Mouse (Mus musculus) limb, embryonic 11.5 days (tissue): ENCODE results near the gene Srprb. TPM values are rescaled to one million over a fixed set of nuclear protein-coding genes. Genes with fewer than 3 reads are reported as not detected.
"Not testable (repeated sequence)": the region's sequence is repeated elsewhere in the genome, so short reads cannot be mapped to it uniquely, and the experiment has no call there.

Source experiments
- ATAC-seq: fragments of 200-750 bp; cut with Nextera tagmentation; 2 replicates; pipeline ENCODE4 v1.8.0; 2017; ENCODE audit warnings: low read depth; ENCODE audit not compliant: insufficient number of reproducible peaks, low FRiP score, low TSS enrichment
- DNase-seq: peaks from one replicate; pipeline ENCODE4 v3.0.0-alpha.2; 2015; ENCODE audit warnings: low spot score
- H3K27ac ChIP-seq: fragments of 300-500 bp; sonication (generic); replicated peaks from 2 replicates; pipeline ENCODE4 v1.5.1; 2014; ENCODE audit warnings: low read depth, mild to moderate bottlenecking, low read length
- H3K27me3 ChIP-seq: fragments of 300-500 bp; sonication (generic); 2 replicates; pipeline ENCODE4 v1.6.1; 2014; ENCODE audit warnings: mild to moderate bottlenecking, low read length, mixed read lengths; ENCODE audit not compliant: control insufficient read depth, insufficient read depth
- H3K36me3 ChIP-seq: fragments of 300-500 bp; sonication (generic); 2 replicates; pipeline ENCODE4 v1.6.1; 2014; ENCODE audit warnings: mild to moderate bottlenecking, low read length, moderate library complexity, mixed read lengths; ENCODE audit not compliant: control insufficient read depth, insufficient read depth
- H3K4me1 ChIP-seq: fragments of 300-500 bp; sonication (generic); 2 replicates; pipeline ENCODE4 v1.6.1; 2014; ENCODE audit warnings: low read length, mixed read lengths; ENCODE audit not compliant: control insufficient read depth, insufficient read depth
- H3K4me2 ChIP-seq: fragments of 300-500 bp; sonication (generic); 2 replicates; pipeline ENCODE4 v1.6.1; 2014; ENCODE audit warnings: low read depth, mild to moderate bottlenecking, moderate library complexity; ENCODE audit not compliant: severe bottlenecking
- H3K4me3 ChIP-seq: fragments of 300-500 bp; sonication (generic); 2 replicates; pipeline ENCODE4 v1.5.1; 2014; ENCODE audit warnings: low read depth, low read length
- H3K9ac ChIP-seq: fragments of 300-500 bp; sonication (generic); 2 replicates; pipeline ENCODE4 v1.6.1; 2014; ENCODE audit warnings: mild to moderate bottlenecking, low read length
- H3K9me3 ChIP-seq: fragments of 300-500 bp; sonication (generic); 2 replicates; pipeline ENCODE4 v1.6.1; 2016; ENCODE audit warnings: low read length; ENCODE audit not compliant: control insufficient read depth
- WGBS: fragments of 180-500 bp; shearing (Covaris S2); extraction: QIAGEN DNeasy Blood & Tissue Kit; methylation state at CpG from one replicate; pipeline ENCODE4 v1.1.7; 2014; 5-methylcytosine and 5-hydroxymethylcytosine counted together
- polyA plus RNA-seq: library from polyadenylated mRNA; unstranded; fragments of >200 nt; fragmentation: Nextera tagmentation; extraction: Ambion mirVana; gene quantifications from 2 replicates; pipeline ENCODE4 v1.2.1, GENCODE M21; 2014

Srprb gene
- polyA plus RNA-seq, 1 experiment from 2014 or later, result 66.0 TPM

DNA sequence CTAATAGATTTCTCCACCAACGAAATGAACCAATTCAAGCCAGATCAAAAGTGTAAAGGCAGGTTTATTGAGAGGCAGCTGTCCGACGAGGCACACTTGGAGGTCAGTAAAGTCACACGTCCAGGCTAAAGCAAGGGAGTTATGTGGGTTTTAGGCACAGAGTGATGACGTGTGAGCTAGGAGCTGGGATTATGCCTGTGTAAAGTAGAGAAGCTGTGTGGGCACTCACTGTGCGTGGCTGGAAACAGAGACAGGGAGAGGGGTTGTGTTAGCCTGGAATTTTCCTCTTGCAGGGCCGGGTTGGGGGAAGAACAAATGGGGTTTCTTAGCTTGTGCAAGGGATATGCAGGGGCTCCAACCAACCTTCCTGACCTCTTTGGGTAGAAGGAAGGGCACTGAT lies 33.2 kb downstream of the Srprb start:
- WGBS, result 52% methylated on average over 7 of the region's 7 CpGs
- no peaks in the 10 kb centered on the region for H3K9me3 ChIP-seq
- H3K4me2 ChIP-seq, result no peak overlapping the region
- H3K27me3 ChIP-seq, result no peaks in the 10 kb centered on the region
- H3K9ac ChIP-seq, result no peak overlapping the region
- no peak for ATAC-seq
- H3K36me3 ChIP-seq, result no peaks in the 10 kb centered on the region
- no peak overlapping the region for H3K27ac ChIP-seq
- no peak for DNase-seq
- H3K4me1 ChIP-seq, result no peaks in the 10 kb centered on the region
- no peak overlapping the region for H3K4me3 ChIP-seq

- H3K27ac ChIP-seq, result no peak overlapping the region
- H3K36me3 ChIP-seq, result no peaks in the 10 kb centered on the region
- 77% methylated on average over 6 of the region's 6 CpGs for WGBS
- no peak overlapping the region for H3K9ac ChIP-seq
- no peak for DNase-seq
- no peak overlapping the region for H3K4me3 ChIP-seq
- H3K27me3 ChIP-seq, result no peaks in the 10 kb centered on the region; the same call in 1 of the 2 replicates
- no peaks in the 10 kb centered on the region for H3K9me3 ChIP-seq
- no peak overlapping the region for H3K4me2 ChIP-seq
- ATAC-seq, result no peak
- H3K4me1 ChIP-seq, result no peaks in the 10 kb centered on the region
These were observed 33.9 kb downstream of the Srprb start for GRCm38 (mm10) chr9:103168046-103168445.

DNA sequence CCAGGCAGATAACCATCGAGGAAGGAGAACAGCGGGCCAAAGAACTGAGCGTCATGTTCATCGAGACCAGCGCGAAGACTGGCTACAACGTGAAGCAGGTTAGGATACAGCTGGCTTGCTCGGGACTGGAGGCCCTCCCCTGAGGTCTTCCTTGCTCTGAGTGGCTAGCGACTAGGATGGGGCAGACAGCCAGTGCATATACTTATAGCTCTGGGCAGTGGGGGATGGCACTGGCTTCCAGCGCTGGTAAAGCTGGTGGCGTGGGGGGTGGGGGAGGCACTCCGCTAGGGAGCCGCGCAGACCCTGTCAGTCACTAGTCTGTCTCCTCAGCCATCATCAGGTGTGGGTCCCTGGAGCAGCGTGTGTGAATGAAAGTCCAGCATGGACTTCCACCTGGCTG lies 38.1 kb downstream of the Srprb start:
- no peak overlapping the region for H3K4me2 ChIP-seq
- no peaks in the 10 kb centered on the region; the same call in 1 of the 2 replicates for H3K27me3 ChIP-seq
- ATAC-seq, result no peak
- no peaks in the 10 kb centered on the region for H3K9me3 ChIP-seq
- DNase-seq, result no peak
- no peak overlapping the region for H3K9ac ChIP-seq
- H3K27ac ChIP-seq, result no peak overlapping the region
- no peak overlapping the region for H3K4me3 ChIP-seq
- no peaks in the 10 kb centered on the region for H3K4me1 ChIP-seq
- no peaks in the 10 kb centered on the region for H3K36me3 ChIP-seq
- WGBS, result 77% methylated on average over 15 of the region's 15 CpGs

GRCm38 (mm10) chr9:103155158-103155557 lies 46.8 kb downstream of the Srprb start:
- H3K9ac ChIP-seq, DNase-seq, H3K4me3 ChIP-seq, H3K36me3 ChIP-seq, H3K27me3 ChIP-seq, ATAC-seq, H3K4me2 ChIP-seq, H3K4me1 ChIP-seq, H3K9me3 ChIP-seq, H3K27ac ChIP-seq: not testable (repeated sequence)
- 90% methylated on average over 7 of the region's 7 CpGs for whole genome bisulfite sequencing

- Histone ChIP-seq H3K27me3 (no peaks in the 10 kb centered on the region), H3K36me3 (no peaks in the 10 kb centered on the region), H3K27ac (no peak overlapping the region), H3K9me3 (no peaks in the 10 kb centered on the region), H3K4me2 (no peak overlapping the region), H3K9ac (no peak overlapping the region), H3K4me3 (no peak overlapping the region), H3K4me1 (no peaks in the 10 kb centered on the region)
- no peak for DNase-seq
- WGBS, result 88% methylated on average over 2 of the region's 2 CpGs
- no peak for ATAC-seq
These were observed 47.4 kb downstream of the Srprb start for GRCm38 (mm10) chr9:103154568-103154967.

DNA sequence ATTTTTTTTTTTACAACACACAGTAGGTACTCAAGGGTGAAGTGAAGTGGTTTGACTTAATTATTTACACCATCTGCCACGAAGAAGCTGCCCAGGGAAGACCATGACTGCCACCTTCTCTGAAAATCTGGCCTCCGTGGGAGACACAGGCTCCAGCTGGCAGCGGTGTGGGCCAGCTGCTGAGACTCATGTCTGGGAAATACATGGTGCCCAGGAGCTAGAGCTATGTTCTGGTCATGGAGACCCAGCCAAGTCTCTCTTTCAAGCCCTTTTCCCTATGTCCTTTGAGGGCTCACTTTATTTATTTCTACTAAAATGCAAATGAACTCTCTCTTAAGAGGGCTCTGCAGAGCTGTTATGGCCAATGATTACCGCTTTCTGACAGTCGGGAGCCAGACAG lies 48.7 kb downstream of the Srprb start:
- H3K4me2 ChIP-seq, result no peak overlapping the region
- H3K4me3 ChIP-seq, result no peak overlapping the region
- H3K36me3 ChIP-seq, result no peaks in the 10 kb centered on the region
- H3K4me1 ChIP-seq, result no peaks in the 10 kb centered on the region
- ATAC-seq (no peak), DNase-seq (no peak)
- 76% methylated on average over 5 of the region's 5 CpGs for WGBS
- no peaks in the 10 kb centered on the region for H3K27me3 ChIP-seq
- H3K9ac ChIP-seq, result no peak overlapping the region
- no peaks in the 10 kb centered on the region for H3K9me3 ChIP-seq
- no peak overlapping the region for H3K27ac ChIP-seq

- ATAC-seq, result no peak
- Histone ChIP-seq H3K9ac (no peak overlapping the region), H3K27ac (no peak overlapping the region), H3K4me2 (no peak overlapping the region), H3K4me3 (no peak overlapping the region), H3K4me1 (peaks cover 4% of the 10 kb centered on the region; the same call in 1 of the 2 replicates), H3K9me3 (no peaks in the 10 kb centered on the region), H3K27me3 (no peaks in the 10 kb centered on the region), H3K36me3 (no peaks in the 10 kb centered on the region)
- DNase-seq, result no peak
- 87% methylated on average over 12 of the region's 12 CpGs for WGBS
These were observed 52.7 kb downstream of the Srprb start for GRCm38 (mm10) chr9:103149074-103149799.

DNA sequence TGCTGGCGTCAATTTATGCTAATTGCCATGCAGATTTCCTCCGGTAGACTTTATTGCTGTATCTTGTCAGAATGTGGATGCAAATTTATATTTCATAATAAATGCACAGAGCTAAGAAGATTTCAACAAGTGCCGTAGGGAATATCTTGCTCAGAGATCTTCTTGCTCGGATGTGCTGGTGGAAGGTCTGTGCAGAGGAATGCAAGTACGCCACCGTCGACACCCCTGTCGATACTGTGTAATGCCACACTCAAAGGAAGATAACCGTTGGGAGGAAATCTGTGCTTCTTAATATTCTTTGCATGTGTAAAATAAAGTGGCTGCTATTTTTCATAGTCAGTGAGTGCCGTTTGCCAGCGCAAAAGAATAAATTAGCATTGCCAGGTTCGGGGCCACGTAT lies 54.8 kb downstream of the Srprb start:
- peaks cover 4% of the 10 kb centered on the region; the same call in 1 of the 2 replicates for H3K4me1 ChIP-seq
- no peak overlapping the region for H3K4me2 ChIP-seq
- 80% methylated on average over 13 of the region's 13 CpGs for WGBS
- no peak overlapping the region for H3K4me3 ChIP-seq
- no peaks in the 10 kb centered on the region for H3K9me3 ChIP-seq
- no peak overlapping the region for H3K9ac ChIP-seq
- no peak for ATAC-seq
- H3K36me3 ChIP-seq, result no peaks in the 10 kb centered on the region
- H3K27me3 ChIP-seq, result no peaks in the 10 kb centered on the region
- DNase-seq, result no peak
- no peak overlapping the region for H3K27ac ChIP-seq

DNA sequence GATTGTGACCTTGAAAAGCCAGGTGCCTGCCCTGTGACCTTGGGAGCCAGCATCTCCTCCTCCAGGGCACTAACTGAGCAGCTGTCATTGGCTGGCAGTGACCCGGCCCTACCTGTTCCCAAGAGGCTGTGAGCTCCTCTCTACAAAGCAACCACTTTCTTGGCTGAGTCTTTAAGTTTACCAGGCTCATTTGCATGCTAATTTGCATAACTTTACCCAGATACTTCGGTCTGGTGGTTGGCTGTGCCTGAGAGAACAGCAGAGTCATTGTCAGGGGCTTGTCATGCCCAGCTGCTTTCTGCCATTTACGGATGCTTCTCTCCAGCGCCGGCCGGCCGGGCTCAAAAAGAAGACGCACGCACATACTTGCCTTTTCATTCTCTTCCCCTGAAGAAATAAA lies 55.2 kb downstream of the Srprb start:
- DNase-seq, result no peak
- Histone ChIP-seq H3K4me2 (no peak overlapping the region), H3K4me1 (peaks cover 4% of the 10 kb centered on the region; the same call in 1 of the 2 replicates), H3K4me3 (no peak overlapping the region), H3K9ac (no peak overlapping the region), H3K9me3 (no peaks in the 10 kb centered on the region), H3K27me3 (no peaks in the 10 kb centered on the region), H3K36me3 (no peaks in the 10 kb centered on the region), H3K27ac (no peak overlapping the region)
- WGBS, result 53% methylated on average over 9 of the region's 9 CpGs
- no peak for ATAC-seq
